Mouse (Mus musculus) left cerebral cortex, postnatal 10 days (tissue): Measurements from ENCODE around the gene Mitd1. TPM values are rescaled to one million over a fixed set of nuclear protein-coding genes. Genes with fewer than 3 reads are reported as not detected.
A peak's percentile ranks its signal among the peaks of the same experiment; 100 is the strongest.

Experiments used
- DNase-seq, 2 experiments: peaks; one replicate each; pipeline ENCODE4 v3.0.0; 2021 to 2022; ENCODE audit warnings: low spot score in 2 of 2, mixed read lengths in 1 of 2; ENCODE audit errors: extremely low spot score in 1 of 2
- intact Hi-C: fragments of 180-260 bp; cut with DNase I; formaldehyde crosslinking; loops from one replicate; pipeline ENCODE4 v1.15.1; 2025
- total RNA-seq, 2 experiments: library from RNA; stranded (reverse); gene quantifications; 2 replicates each; pipeline ENCODE4 v1.2.3; 2021

Mitd1 gene
- total RNA-seq, 2 experiments from 2014 or later = 8.3 to 9.2 TPM

GRCm38 (mm10) chr1:37871704-37872103 is 18.5 kb downstream of the Mitd1 start, which contains the start of gene Lipt1:
Lipt1 (plus strand) TSS chr1:37871738.
- intact Hi-C loops = no loop called here
- DNase-seq = peak in 1 of 2 experiments; percentile 53

GRCm38 (mm10) chr1:37869362-37869761 is 20.8 kb downstream of the Mitd1 start:
- DNase-seq = no peak
- intact Hi-C loops = loop anchor here (5.0 kb wide), 1 partner anchor 192 kb away; no protein-coding TSS in a partner anchor

- DNase-seq = no peak
- intact Hi-C loops = loop anchor here (5.0 kb wide), 1 partner anchor 191 kb away; no protein-coding TSS in a partner anchor
Observed at GRCm38 (mm10) chr1:37868640-37869039, 21.6 kb downstream of the Mitd1 start.

- intact Hi-C loops = loop anchor here (5.0 kb wide), 1 partner anchor 191 kb away; no protein-coding TSS in a partner anchor
- DNase-seq = no peak
Observed at GRCm38 (mm10) chr1:37867684-37868322, 22.4 kb downstream of the Mitd1 start.

- intact Hi-C loops = loop anchor here (5.0 kb wide), 1 partner anchor 190 kb away; no protein-coding TSS in a partner anchor
- DNase-seq = peak in 1 of 2 experiments; percentile 46
Observed at GRCm38 (mm10) chr1:37867056-37867455, 23.2 kb downstream of the Mitd1 start.

GRCm38 (mm10) chr1:37866286-37866685 is 23.9 kb downstream of the Mitd1 start, which contains the start of gene Tsga10:
Tsga10 (minus strand) TSS chr1:37866429.
- intact Hi-C loops = loop anchor here (5.0 kb wide), 1 partner anchor 189 kb away; no protein-coding TSS in a partner anchor
- no peak for DNase-seq

- no peak for DNase-seq
- intact Hi-C loops = loop anchor here (2.0 to 5.0 kb wide), 2 partner anchors 139 to 188 kb away; no protein-coding TSS in a partner anchor
Observed at GRCm38 (mm10) chr1:37865401-37866215, 24.6 kb downstream of the Mitd1 start.

- intact Hi-C loops = loop anchor here (2.0 to 5.0 kb wide), 2 partner anchors 138 to 187 kb away; no protein-coding TSS in a partner anchor
Observed at GRCm38 (mm10) chr1:37864511-37865400, 25.5 kb downstream of the Mitd1 start.

GRCm38 (mm10) chr1:37850696-37851095 is 39.5 kb downstream of the Mitd1 start:
- intact Hi-C loops = no loop called here
- no peak for DNase-seq

More at GRCm38 (mm10) chr1:37864511-37865400, 25.5 kb downstream of the Mitd1 start:
- peak; percentile 99 to 100 for DNase-seq

- DNase-seq = no peak
- intact Hi-C loops = no loop called here
Observed at GRCm38 (mm10) chr1:37846878-37847277, 43.3 kb downstream of the Mitd1 start.

GRCm38 (mm10) chr1:37831681-37832080 is 58.5 kb downstream of the Mitd1 start:
- DNase-seq = no peak
- intact Hi-C loops = no loop called here

Other genes starting within 250 kb of the Mitd1 start
- 100 to 1,000 TPM; 106 to 122 TPM for gene 2010300C02Rik, start 170.3 kb downstream of the Mitd1 start, total RNA-seq
- 10 to 100 TPM; 13.8 to 14.4 TPM for gene Tsga10, start 24.0 kb downstream of the Mitd1 start, total RNA-seq
- gene Lipt1, start 18.7 kb downstream of the Mitd1 start, total RNA-seq = 1 to 10 TPM; 8.8 to 9.7 TPM
- 100 to 1,000 TPM; 160 to 165 TPM for gene Mrpl30, start 66 bp upstream of the Mitd1 start, total RNA-seq
- not detected for gene Lyg2, start 26.1 kb upstream of the Mitd1 start, total RNA-seq
- not detected for gene Lyg1, start 67.3 kb upstream of the Mitd1 start, total RNA-seq
- 10 to 100 TPM; 59.2 to 61.1 TPM for gene Txndc9, start 107.5 kb upstream of the Mitd1 start, total RNA-seq
- 10 to 100 TPM; 34.8 to 44.9 TPM for gene Eif5b, start 107.6 kb upstream of the Mitd1 start, total RNA-seq
- gene Rev1, start 239.4 kb upstream of the Mitd1 start, total RNA-seq = 10 to 100 TPM; 37.9 to 38.9 TPM